Mouse (Mus musculus) WW6 (cell line): ENCODE measurements around the gene Bcas1.
"Not testable (repeated sequence)": the region's sequence is repeated elsewhere in the genome, so short reads cannot be mapped to it uniquely, and the experiment has no call there.

Source experiments
- DNase-seq: peaks from one replicate; pipeline ENCODE4 v3.0.0-alpha.2; 2013; ENCODE audit warnings: low read depth, low spot score

Gene Bcas1

GRCm38 (mm10) chr2:170427704-170428103, at the start of gene Bcas1:
Gene Bcas1 (minus strand): TSS chr2:170427845.
- DNase-seq = no peak

GRCm38 (mm10) chr2:170476643-170477042, 49.0 kb upstream of the Bcas1 start:
- no peak for DNase-seq

GRCm38 (mm10) chr2:170476215-170476614, 48.6 kb upstream of the Bcas1 start:
- no peak for DNase-seq

GRCm38 (mm10) chr2:170475164-170475563, 47.5 kb upstream of the Bcas1 start:
- DNase-seq = no peak

- no peak for DNase-seq
Measured at GRCm38 (mm10) chr2:170474125-170474524, 46.5 kb upstream of the Bcas1 start.

GRCm38 (mm10) chr2:170470591-170470990, 42.9 kb upstream of the Bcas1 start:
- no peak for DNase-seq

- peak; percentile 26 for DNase-seq
Measured at GRCm38 (mm10) chr2:170469616-170470308, 42.1 kb upstream of the Bcas1 start.

- DNase-seq = peak; percentile 45
Measured at GRCm38 (mm10) chr2:170468009-170468408, 40.4 kb upstream of the Bcas1 start.

- DNase-seq = no peak
Measured at GRCm38 (mm10) chr2:170464817-170465216, 37.2 kb upstream of the Bcas1 start.

- DNase-seq = no peak
Measured at GRCm38 (mm10) chr2:170461652-170462051, 34.0 kb upstream of the Bcas1 start.

- no peak for DNase-seq
Measured at GRCm38 (mm10) chr2:170459805-170460204, 32.2 kb upstream of the Bcas1 start.

- no peak for DNase-seq
Measured at GRCm38 (mm10) chr2:170459183-170459582, 31.5 kb upstream of the Bcas1 start.

- not testable (repeated sequence) for DNase-seq
Measured at GRCm38 (mm10) chr2:170453809-170454208, 26.2 kb upstream of the Bcas1 start.

GRCm38 (mm10) chr2:170450933-170451332, 23.3 kb upstream of the Bcas1 start:
- DNase-seq = peak; percentile 36

- DNase-seq = no peak
Measured at GRCm38 (mm10) chr2:170447651-170448050, 20.0 kb upstream of the Bcas1 start.

GRCm38 (mm10) chr2:170446843-170447383, 19.3 kb upstream of the Bcas1 start:
- DNase-seq = no peak

GRCm38 (mm10) chr2:170445861-170446260, 18.2 kb upstream of the Bcas1 start:
- no peak for DNase-seq

GRCm38 (mm10) chr2:170442535-170442934, 14.9 kb upstream of the Bcas1 start:
- DNase-seq = no peak

GRCm38 (mm10) chr2:170438782-170439181, 11.1 kb upstream of the Bcas1 start:
- DNase-seq = no peak

- DNase-seq = no peak
Measured at GRCm38 (mm10) chr2:170436204-170436603, 8.6 kb upstream of the Bcas1 start.

- no peak for DNase-seq
Measured at GRCm38 (mm10) chr2:170432152-170432551, 4.5 kb upstream of the Bcas1 start.

GRCm38 (mm10) chr2:170428966-170429365, 1.3 kb upstream of the Bcas1 start:
- DNase-seq = no peak

- no peak for DNase-seq
Measured at GRCm38 (mm10) chr2:170424131-170424530, 3.5 kb downstream of the Bcas1 start.
